Mouse (Mus musculus) kidney, postnatal 0 days (tissue): Measurements from ENCODE around the gene Ccdc66. TPM values are rescaled to one million over a fixed set of nuclear protein-coding genes. Genes with fewer than 3 reads are reported as not detected.

Source experiments
- ATAC-seq: fragments of 200-750 bp; cut with Nextera tagmentation; replicated peaks from 2 replicates; pipeline ENCODE4 v1.8.0; 2017; ENCODE audit warnings: low read depth, moderate number of reproducible peaks, moderate TSS enrichment, moderate library complexity; ENCODE audit not compliant: low FRiP score
- DNase-seq: peaks from one replicate; pipeline ENCODE4 v3.0.0-alpha.2; 2016; ENCODE audit warnings: low spot score
- H3K27ac ChIP-seq: fragments of 300-500 bp; sonication (generic); 2 replicates; pipeline ENCODE4 v1.5.1; 2014; ENCODE audit warnings: mild to moderate bottlenecking
- H3K27me3 ChIP-seq: fragments of 300-500 bp; sonication (generic); 2 replicates; pipeline ENCODE4 v1.6.1; 2014; ENCODE audit warnings: low read length, mixed read lengths; ENCODE audit not compliant: insufficient read depth
- H3K36me3 ChIP-seq: fragments of 300-500 bp; sonication (generic); 2 replicates; pipeline ENCODE4 v1.6.1; 2014; ENCODE audit warnings: low read length, mixed read lengths; ENCODE audit not compliant: insufficient read depth
- H3K4me1 ChIP-seq: fragments of 300-500 bp; sonication (generic); replicated peaks from 2 replicates; pipeline ENCODE4 v1.6.1; 2014; ENCODE audit warnings: antibody characterized with exemption, low read length, mixed read lengths; ENCODE audit not compliant: insufficient read depth
- H3K4me2 ChIP-seq: fragments of 300-500 bp; sonication (generic); 2 replicates; pipeline ENCODE4 v1.6.1; 2014; ENCODE audit warnings: mild to moderate bottlenecking, low read length, moderate library complexity, mixed read lengths
- H3K4me3 ChIP-seq: fragments of 300-500 bp; sonication (generic); replicated peaks from 2 replicates; pipeline ENCODE4 v1.5.1; 2014; ENCODE audit warnings: low read depth, low read length
- H3K9ac ChIP-seq: fragments of 300-500 bp; sonication (generic); 2 replicates; pipeline ENCODE4 v1.6.1; 2014; ENCODE audit warnings: low read depth, low read length
- H3K9me3 ChIP-seq: fragments of 300-500 bp; sonication (generic); replicated peaks from 2 replicates; pipeline ENCODE4 v1.6.1; 2016; ENCODE audit warnings: low read length, inconsistent platforms, mixed read lengths
- CTCF ChIP-seq: IDR thresholded peaks from 2 replicates; pipeline ENCODE4 v1.5.1; 2016; ENCODE audit warnings: antibody characterized with exemption, low read depth, mild to moderate bottlenecking, moderate library complexity
- WGBS: fragments of 180-500 bp; shearing (Covaris S2); extraction: QIAGEN DNeasy Blood & Tissue Kit; methylation state at CpG from one replicate; pipeline ENCODE4 v1.1.7; 2014; 5-methylcytosine and 5-hydroxymethylcytosine counted together
- polyA plus RNA-seq: library from polyadenylated mRNA; unstranded; fragments of >200 nt; fragmentation: Nextera tagmentation; extraction: Ambion mirVana; gene quantifications from 2 replicates; pipeline ENCODE4 v1.2.1, GENCODE M21; 2015

Ccdc66 gene
- polyA plus RNA-seq, 1 experiment from 2014 or later, result 8.5 TPM

DNA sequence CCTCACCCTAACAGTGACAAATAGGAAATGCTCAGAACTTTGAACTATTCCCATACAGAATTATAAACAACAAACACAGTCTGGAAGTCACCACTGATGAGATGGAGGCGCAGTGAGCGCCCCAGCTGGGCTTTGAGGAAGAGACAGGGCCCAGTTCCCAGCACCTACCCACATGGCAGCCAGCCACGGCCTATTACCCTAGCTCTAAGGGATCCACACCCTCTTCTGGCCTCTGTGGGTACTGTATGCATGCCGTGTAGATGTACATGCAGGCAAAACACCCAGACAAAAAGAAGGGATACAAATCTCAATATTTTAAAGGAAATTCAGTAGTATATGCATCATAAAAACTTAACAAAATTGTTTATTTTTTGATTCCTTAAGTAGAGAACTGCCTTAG lies 14.7 kb downstream of the Ccdc66 start:
- H3K27ac ChIP-seq, result no peak overlapping the region
- H3K4me3 ChIP-seq, result no peak overlapping the region
- H3K9ac ChIP-seq, result no peak overlapping the region
- TF ChIP-seq CTCF, result no peak
- H3K36me3 ChIP-seq, result peaks cover 40% of the 10 kb centered on the region
- WGBS, result 91% methylated on average over 4 of the region's 4 CpGs
- no peaks in the 10 kb centered on the region for H3K9me3 ChIP-seq
- no peaks in the 10 kb centered on the region for H3K27me3 ChIP-seq
- no peaks in the 10 kb centered on the region for H3K4me1 ChIP-seq
- ATAC-seq (no peak), DNase-seq (no peak)
- no peak overlapping the region for H3K4me2 ChIP-seq

- DNase-seq (no peak), ATAC-seq (no peak)
- Histone ChIP-seq H3K9me3 (no peaks in the 10 kb centered on the region), H3K27me3 (no peaks in the 10 kb centered on the region), H3K4me2 (no peak overlapping the region), H3K4me1 (no peaks in the 10 kb centered on the region), H3K36me3 (peaks cover 47% of the 10 kb centered on the region), H3K9ac (no peak overlapping the region), H3K27ac (no peak overlapping the region), H3K4me3 (no peak overlapping the region)
- 91% methylated on average over 5 of the region's 5 CpGs for WGBS
- no peak for TF ChIP-seq CTCF
Observed at GRCm38 (mm10) chr14:27491399-27491798, 16.9 kb downstream of the Ccdc66 start.

GRCm38 (mm10) chr14:27446963-27447362 lies 61.3 kb downstream of the Ccdc66 start:
- Histone ChIP-seq H3K36me3 (peaks cover 17% of the 10 kb centered on the region; the same call in 1 of the 2 replicates), H3K9ac (no peak overlapping the region), H3K4me1 (no peaks in the 10 kb centered on the region), H3K9me3 (no peaks in the 10 kb centered on the region), H3K4me3 (no peak overlapping the region), H3K4me2 (no peak overlapping the region), H3K27ac (no peak overlapping the region), H3K27me3 (no peaks in the 10 kb centered on the region)
- TF ChIP-seq CTCF, result no peak
- ATAC-seq (no peak), DNase-seq (no peak)
- 82% methylated on average over 4 of the region's 4 CpGs for WGBS

GRCm38 (mm10) chr14:27444851-27445281 lies 63.4 kb downstream of the Ccdc66 start:
- no peak for DNase-seq
- no peak overlapping the region for H3K4me3 ChIP-seq
- peaks cover 15% of the 10 kb centered on the region; the same call in 1 of the 2 replicates for H3K36me3 ChIP-seq
- H3K4me1 ChIP-seq, result no peaks in the 10 kb centered on the region
- H3K27me3 ChIP-seq, result no peaks in the 10 kb centered on the region
- no peaks in the 10 kb centered on the region for H3K9me3 ChIP-seq
- no peak overlapping the region for H3K4me2 ChIP-seq
- TF ChIP-seq CTCF, result no peak
- H3K9ac ChIP-seq, result no peak overlapping the region
- 97% methylated on average over 2 of the region's 2 CpGs for WGBS
- ATAC-seq, result no peak
- no peak overlapping the region for H3K27ac ChIP-seq

GRCm38 (mm10) chr14:27440921-27441320 lies 67.3 kb downstream of the Ccdc66 start:
- Histone ChIP-seq H3K9ac (no peak overlapping the region), H3K9me3 (no peaks in the 10 kb centered on the region), H3K36me3 (peaks cover 12% of the 10 kb centered on the region; the same call in 1 of the 2 replicates), H3K4me3 (no peak overlapping the region), H3K4me1 (no peaks in the 10 kb centered on the region), H3K27me3 (no peaks in the 10 kb centered on the region), H3K27ac (no peak overlapping the region), H3K4me2 (no peak overlapping the region)
- peak; percentile 29 for DNase-seq
- no peak for ATAC-seq
- TF ChIP-seq CTCF, result peak; percentile 55

DNA sequence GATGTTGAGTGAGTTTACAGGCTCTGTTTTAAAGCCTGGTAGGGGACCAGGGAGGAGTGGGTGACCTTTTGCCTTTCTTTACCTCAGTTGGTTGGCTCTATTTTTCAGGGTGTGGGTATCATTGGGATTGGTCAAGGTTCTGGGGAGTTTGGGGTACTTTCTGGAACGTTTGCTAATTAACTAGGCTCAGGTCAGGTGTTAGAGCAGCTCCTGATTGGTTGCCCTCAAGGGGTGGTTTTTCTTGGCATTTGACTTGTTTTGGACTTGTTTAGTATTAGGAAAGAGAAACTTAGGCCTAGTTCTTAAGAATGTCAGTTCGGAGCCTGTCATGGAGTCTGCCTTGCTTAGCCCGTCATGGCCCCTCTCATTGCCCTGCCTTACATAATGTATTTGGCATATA lies 71.4 kb downstream of the Ccdc66 start:
- no peak overlapping the region for H3K27ac ChIP-seq
- no peak overlapping the region for H3K9ac ChIP-seq
- WGBS, result 81% methylated on average over 3 of the region's 3 CpGs
- no peak overlapping the region for H3K4me3 ChIP-seq
- H3K9me3 ChIP-seq, result no peaks in the 10 kb centered on the region
- no peak overlapping the region for H3K4me2 ChIP-seq
- no peak for TF ChIP-seq CTCF
- H3K36me3 ChIP-seq, result no peaks in the 10 kb centered on the region
- DNase-seq (no peak), ATAC-seq (no peak)
- H3K4me1 ChIP-seq, result no peaks in the 10 kb centered on the region
- no peaks in the 10 kb centered on the region for H3K27me3 ChIP-seq

DNA sequence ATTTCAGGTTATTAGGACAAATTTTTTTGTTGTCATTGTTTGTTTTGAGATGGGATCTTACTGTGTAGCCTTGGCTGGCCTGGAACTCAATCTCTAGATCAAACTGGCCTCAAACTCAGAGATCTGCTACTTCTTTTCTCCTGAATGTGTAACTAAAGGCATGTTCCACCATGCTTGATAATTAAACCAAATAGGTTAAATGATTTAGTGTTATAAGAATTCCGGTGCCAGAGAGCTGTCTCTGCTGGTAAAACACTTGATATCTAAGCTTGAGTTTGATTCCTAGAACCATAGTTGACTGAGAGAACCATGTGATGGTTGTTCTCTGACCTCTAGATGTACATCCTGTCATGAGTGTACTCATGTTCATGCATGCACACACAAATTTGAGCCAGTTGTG lies 72.1 kb downstream of the Ccdc66 start:
- DNase-seq, result no peak
- no peak overlapping the region for H3K9ac ChIP-seq
- no peaks in the 10 kb centered on the region for H3K27me3 ChIP-seq
- H3K36me3 ChIP-seq, result no peaks in the 10 kb centered on the region
- H3K27ac ChIP-seq, result no peak overlapping the region
- no peak overlapping the region for H3K4me2 ChIP-seq
- 89% methylated on average over 1 of the region's 1 CpGs for WGBS
- no peaks in the 10 kb centered on the region for H3K4me1 ChIP-seq
- H3K9me3 ChIP-seq, result no peaks in the 10 kb centered on the region
- no peak for TF ChIP-seq CTCF
- no peak overlapping the region for H3K4me3 ChIP-seq
- ATAC-seq, result no peak
